10 mouse cellular contexts compared by ENCODE assay signal in genomic region chr4:138819101-138819500, GRCm38 (mm10). TPM values are rescaled to one million over a fixed set of nuclear protein-coding genes. Genes with fewer than 3 reads are reported as not detected.
DNase-seq lines count a peak whose midpoint lies in the region; ATAC-seq and TF ChIP-seq lines count a peak whose summit lies in the region.
"Had no signal": no experiment of that assay in that cellular context is flagged by ENCODE, and none has a peak within 500 bp of the region (broad histone marks: within the 10 kb centered on the region; RNA-seq: fewer than 3 reads in every experiment).

No protein-coding gene starts in this region.

- ATAC-seq in heart, embryonic 12.5 days (ENCODE audit: insufficient number of reproducible peaks, low FRiP score), result peak; percentile 63; the same call in 1 of the 2 replicates
- peak; percentile 64 for ATAC-seq in lung, postnatal 0 days
- ATAC-seq in midbrain, embryonic 11.5 days (ENCODE audit: low FRiP score), result no peak

- peaks cover 16% of the 10 kb centered on the region for H3K4me1 ChIP-seq in heart, embryonic 12.5 days (replicated peaks)
- peaks cover 2% of the 10 kb centered on the region; the same call in 1 of the 2 replicates for H3K4me1 ChIP-seq in lung, postnatal 0 days (ENCODE audit: insufficient read depth, low read depth, low read length)
- H3K4me1 ChIP-seq in midbrain, embryonic 11.5 days (ENCODE audit: control insufficient read depth, insufficient read depth, low read length), result peaks cover 2% of the 10 kb centered on the region; the same call in 1 of the 2 replicates

- no peaks in the 10 kb centered on the region for H3K36me3 ChIP-seq in heart, embryonic 12.5 days
- no peaks in the 10 kb centered on the region for H3K36me3 ChIP-seq in lung, postnatal 0 days (ENCODE audit: insufficient read depth, low read length)
- H3K36me3 ChIP-seq in midbrain, embryonic 11.5 days (ENCODE audit: control insufficient read depth, insufficient read depth, low read length), result no peaks in the 10 kb centered on the region

- H3K4me2 ChIP-seq in heart, embryonic 12.5 days, result peak overlapping the region; percentile 23
- no peak overlapping the region for H3K4me2 ChIP-seq in lung, postnatal 0 days (replicated peaks; ENCODE audit: low read depth, low read length)
- H3K4me2 ChIP-seq in midbrain, embryonic 11.5 days, result no peak overlapping the region

- H3K4me3 ChIP-seq in heart, embryonic 12.5 days, result no peak overlapping the region
- H3K4me3 ChIP-seq in lung, postnatal 0 days (ENCODE audit: low read depth, low read length), result no peak overlapping the region
- H3K4me3 ChIP-seq in midbrain, embryonic 11.5 days (ENCODE audit: low read depth, low read length), result no peak overlapping the region

- TF ChIP-seq CTCF in lung, postnatal 0 days (IDR thresholded peaks at IDR 0.05), result no peak

- H3K9me3 ChIP-seq in heart, embryonic 12.5 days (replicated peaks), result peaks cover 15% of the 10 kb centered on the region
- H3K9me3 ChIP-seq in lung, postnatal 0 days (ENCODE audit: low read length), result no peaks in the 10 kb centered on the region
- no peaks in the 10 kb centered on the region; the same call in 1 of the 2 replicates for H3K9me3 ChIP-seq in midbrain, embryonic 11.5 days (ENCODE audit: control insufficient read depth, low read length)

- DNase-seq in cerebellum, postnatal 14 days, result peak; percentile 18 to 50
- no peak for DNase-seq in cerebellum, adult 11 months
- DNase-seq in adrenal gland, postnatal 14 days, result peak; percentile 86
- peak; percentile 25 for DNase-seq in lung, postnatal 0 days (ENCODE audit: low spot score)
- no peak for DNase-seq in embryo, embryonic 10.5 days (ENCODE audit: low spot score)
- no peak for DNase-seq in neural tube, embryonic 10.5 days (ENCODE audit: extremely low spot score, low spot score)
- no peak for DNase-seq in midbrain, embryonic 11.5 days (ENCODE audit: low spot score, missing footprints)

- no peak overlapping the region for H3K27ac ChIP-seq in heart, embryonic 12.5 days (ENCODE audit: poor library complexity, severe bottlenecking)
- H3K27ac ChIP-seq in lung, postnatal 0 days (ENCODE audit: low read length), result no peak overlapping the region
- no peak overlapping the region for H3K27ac ChIP-seq in midbrain, embryonic 11.5 days (ENCODE audit: low read depth, low read length)
- H3K27ac ChIP-seq: kidney, postnatal 0 days had no signal

- H3K9ac ChIP-seq in heart, embryonic 12.5 days, result no peak overlapping the region
- H3K9ac ChIP-seq in lung, postnatal 0 days (replicated peaks; ENCODE audit: low read depth), result no peak overlapping the region
- H3K9ac ChIP-seq in midbrain, embryonic 11.5 days (ENCODE audit: low read length), result no peak overlapping the region

- no peak for TF ChIP-seq EP300 in lung, postnatal 0 days (IDR thresholded peaks at IDR 0.05)

- peaks cover 10% of the 10 kb centered on the region; the same call in 1 of the 2 replicates for H3K27me3 ChIP-seq in heart, embryonic 12.5 days (replicated peaks)
- 0 out of 2 replicates have a peak, but pooled peaks cover 2% of the 10 kb centered on the region for H3K27me3 ChIP-seq in lung, postnatal 0 days (replicated peaks; ENCODE audit: insufficient read depth, low read length)
- no peaks in the 10 kb centered on the region for H3K27me3 ChIP-seq in midbrain, embryonic 11.5 days (ENCODE audit: control insufficient read depth, insufficient read depth, low read length)

- WGBS in heart, embryonic 12.5 days, result 20% methylated on average over 8 of the region's 8 CpGs
- WGBS in lung, postnatal 0 days, result 22% methylated on average over 8 of the region's 8 CpGs
- WGBS in midbrain, embryonic 11.5 days, result 35% methylated on average over 8 of the region's 8 CpGs

RNA-seq across cellular contexts. Expression of gene Pla2g2d, which starts 43.6 kb away (rescaled TPM):
- 1.1 and 10.7 TPM in 2 replicates for total RNA-seq in adrenal gland, postnatal 14 days (2021)
- not detected in 2 replicates for polyA plus RNA-seq in heart, embryonic 12.5 days (2016; fragmentation: Nextera tagmentation; extraction: Ambion mirVana)
- polyA plus RNA-seq in lung, postnatal 0 days (2015; fragmentation: Nextera tagmentation; extraction: Ambion mirVana), result not detected in 2 replicates
- 0.26 and 0.41 TPM in 2 replicates for polyA plus RNA-seq in midbrain, embryonic 11.5 days (2014; fragmentation: Nextera tagmentation; extraction: Ambion mirVana)
- total RNA-seq: neutrophil, adult 5-6 weeks had no signal

RNA-seq across cellular contexts. Expression of gene Pla2g5, which starts 44.2 kb away (rescaled TPM):
- 9.2 and 13.2 TPM in 2 replicates for total RNA-seq in adrenal gland, postnatal 14 days (2021)
- 2.5 and 2.6 TPM in 2 replicates for polyA plus RNA-seq in heart, embryonic 12.5 days (2016; fragmentation: Nextera tagmentation; extraction: Ambion mirVana)
- 0.29 TPM in 1 of 2 replicates, not detected in the other for polyA plus RNA-seq in lung, postnatal 0 days (2015; fragmentation: Nextera tagmentation; extraction: Ambion mirVana)
- 0.22 TPM in 1 of 2 replicates, not detected in the other for polyA plus RNA-seq in midbrain, embryonic 11.5 days (2014; fragmentation: Nextera tagmentation; extraction: Ambion mirVana)
- total RNA-seq: neutrophil, adult 5-6 weeks had no signal

RNA-seq across cellular contexts. Expression of gene Gm13030, which starts 54.7 kb away (rescaled TPM):
- not detected in 2 replicates for total RNA-seq in adrenal gland, postnatal 14 days (2021)
- polyA plus RNA-seq in heart, embryonic 12.5 days (2016; fragmentation: Nextera tagmentation; extraction: Ambion mirVana), result not detected in 2 replicates
- not detected in 2 replicates for polyA plus RNA-seq in lung, postnatal 0 days (2015; fragmentation: Nextera tagmentation; extraction: Ambion mirVana)
- polyA plus RNA-seq in midbrain, embryonic 11.5 days (2014; fragmentation: Nextera tagmentation; extraction: Ambion mirVana), result not detected in 2 replicates
- total RNA-seq: neutrophil, adult 5-6 weeks had no signal
- polyA plus RNA-seq: kidney, postnatal 0 days had no signal

RNA-seq across cellular contexts. Expression of gene Pla2g2e, which starts 58.6 kb away (rescaled TPM):
- total RNA-seq in adrenal gland, postnatal 14 days (2021), result 1.2 and 1.4 TPM in 2 replicates
- polyA plus RNA-seq in heart, embryonic 12.5 days (2016; fragmentation: Nextera tagmentation; extraction: Ambion mirVana), result not detected in 2 replicates
- polyA plus RNA-seq in lung, postnatal 0 days (2015; fragmentation: Nextera tagmentation; extraction: Ambion mirVana), result not detected in 2 replicates
- polyA plus RNA-seq in midbrain, embryonic 11.5 days (2014; fragmentation: Nextera tagmentation; extraction: Ambion mirVana), result not detected in 2 replicates
- total RNA-seq: neutrophil, adult 5-6 weeks had no signal
- polyA plus RNA-seq: kidney, postnatal 0 days had no signal

Comparison
In these comparisons a context has a peak if more than half of its experiments do, and no peak if none do; other contexts are left out.
1. DNase-seq: peak in cerebellum, postnatal 14 days (2 of 2), adrenal gland, postnatal 14 days (single experiment) and lung, postnatal 0 days (single experiment); none in cerebellum, adult 11 months (single experiment), embryo, embryonic 10.5 days (single experiment), neural tube, embryonic 10.5 days (single experiment) and midbrain, embryonic 11.5 days (single experiment).